Mouse (Mus musculus) MEL (cell line): Measurements from ENCODE around the gene Syna. TPM values are rescaled to one million over a fixed set of nuclear protein-coding genes. Genes with fewer than 3 reads are reported as not detected.

Source experiments
- DNase-seq: peaks from one replicate; pipeline ENCODE4 v3.0.0; 2011; ENCODE audit warnings: low read depth, low spot score
- H3K27ac ChIP-seq: 2 replicates; pipeline ENCODE4 v1.5.1; 2012; ENCODE audit warnings: low read depth, mild to moderate bottlenecking, control low read depth, low read length, moderate library complexity; ENCODE audit not compliant: control insufficient read depth
- H3K27me3 ChIP-seq, 2 experiments: fragments of 150-350 bp in 1 of 2; sonication (generic) in 1 of 2; 2 replicates each; pipeline ENCODE4 v1.6.1; 2012; ENCODE audit warnings: low read length in 2 of 2, mild to moderate bottlenecking in 2 of 2, improper control_type of control experiment in 1 of 2, moderate library complexity in 1 of 2; ENCODE audit not compliant: insufficient read depth in 2 of 2, control insufficient read depth in 1 of 2
- H3K36me3 ChIP-seq, 2 experiments: 2 replicates each; pipeline ENCODE4 v1.6.1; 2012 to 2014; ENCODE audit warnings: low read length in 2 of 2, improper control_type of control experiment in 1 of 2, inconsistent platforms in 1 of 2, mild to moderate bottlenecking in 1 of 2; ENCODE audit not compliant: insufficient read depth in 2 of 2, control insufficient read depth in 1 of 2
- H3K4me1 ChIP-seq, 2 experiments: fragments of 150-350 bp in 1 of 2; sonication (generic) in 1 of 2; 2 replicates each; pipeline ENCODE4 v1.6.1; 2012; ENCODE audit warnings: low read length in 2 of 2, improper control_type of control experiment in 1 of 2, mild to moderate bottlenecking in 1 of 2; ENCODE audit not compliant: insufficient read depth in 2 of 2, control insufficient read depth in 1 of 2
- H3K4me3 ChIP-seq, 2 experiments: fragments of 150-350 bp in 1 of 2; sonication (generic) in 1 of 2; 2 replicates each; pipeline ENCODE4 v1.5.1; 2012; ENCODE audit warnings: low read depth in 2 of 2, low read length in 2 of 2, mild to moderate bottlenecking in 2 of 2, moderate library complexity in 2 of 2, control low read depth in 1 of 2, improper control_type of control experiment in 1 of 2; ENCODE audit not compliant: control insufficient read depth in 1 of 2, insufficient read depth in 1 of 2
- H3K79me2 ChIP-seq: 2 replicates; pipeline ENCODE4 v1.6.1; 2012; ENCODE audit warnings: mild to moderate bottlenecking, low read length, moderate library complexity; ENCODE audit not compliant: control insufficient read depth, poor library complexity, insufficient read depth
- H3K9ac ChIP-seq: 2 replicates; pipeline ENCODE4 v1.6.1; 2012; ENCODE audit warnings: low read depth, mild to moderate bottlenecking, control low read depth, low read length, moderate library complexity; ENCODE audit not compliant: control insufficient read depth, poor library complexity, severe bottlenecking
- H3K9me3 ChIP-seq: fragments of 150-350 bp; sonication (generic); replicated peaks from 2 replicates; pipeline ENCODE4 v1.6.1; 2012; ENCODE audit warnings: mild to moderate bottlenecking, low read length, improper control_type of control experiment, moderate library complexity; ENCODE audit not compliant: insufficient read depth
- CHD2 ChIP-seq: IDR thresholded peaks from 2 replicates; pipeline ENCODE4 v1.6.1; 2011; ENCODE audit warnings: low read length, improper control_type of control experiment
- CTCF ChIP-seq, 3 experiments: IDR thresholded peaks in 2 of 3; conservative IDR thresholded peaks in 1 of 3; 2 replicates each; pipeline ENCODE4 v1.5.1; 2011 to 2012; ENCODE audit warnings: low read length in 3 of 3, low read depth in 2 of 3, mild to moderate bottlenecking in 2 of 3, improper control_type of control experiment in 1 of 3, inconsistent platforms in 1 of 3, mixed read lengths in 1 of 3, moderate library complexity in 1 of 3; ENCODE audit not compliant: control insufficient read depth in 1 of 3, insufficient read depth in 1 of 3, poor library complexity in 1 of 3, severe bottlenecking in 1 of 3
- E2F4 ChIP-seq: IDR thresholded peaks from 2 replicates; pipeline ENCODE4 v1.6.1; 2011; ENCODE audit warnings: low read depth, low read length, improper control_type of control experiment, borderline replicate concordance
- ELF1 ChIP-seq: IDR thresholded peaks from 2 replicates; pipeline ENCODE4 v1.6.1; 2014; ENCODE audit warnings: low read depth, mild to moderate bottlenecking, inconsistent platforms, low read length, improper control_type of control experiment, moderate library complexity
- EP300 ChIP-seq, 2 experiments: IDR thresholded peaks; 2 replicates each; pipeline ENCODE4 v1.6.1; 2011; ENCODE audit warnings: improper control_type of control experiment in 2 of 2, low read length in 2 of 2, low read depth in 1 of 2, mild to moderate bottlenecking in 1 of 2
- ETS1 ChIP-seq: IDR thresholded peaks from 2 replicates; pipeline ENCODE4 v1.6.1; 2012; ENCODE audit warnings: low read depth, mild to moderate bottlenecking, inconsistent platforms, low read length, improper control_type of control experiment, moderate library complexity
- GATA1 ChIP-seq: IDR thresholded peaks from 2 replicates; pipeline ENCODE4 v1.6.1; 2011; ENCODE audit warnings: low read depth, low read length, improper control_type of control experiment
- HCFC1 ChIP-seq: IDR thresholded peaks from 2 replicates; pipeline ENCODE4 v1.6.1; 2012; ENCODE audit warnings: low read depth, mild to moderate bottlenecking, inconsistent platforms, low read length, improper control_type of control experiment, moderate library complexity
- KAT2A ChIP-seq: conservative IDR thresholded peaks from 2 replicates; pipeline ENCODE4 v1.6.1; 2012; ENCODE audit warnings: low read depth, low read length, improper control_type of control experiment, inconsistent platforms
- MAX ChIP-seq: IDR thresholded peaks from 2 replicates; pipeline ENCODE4 v1.6.1; 2011; ENCODE audit warnings: low read length, improper control_type of control experiment
- MAZ ChIP-seq: IDR thresholded peaks from 2 replicates; pipeline ENCODE4 v1.6.1; 2012; ENCODE audit warnings: low read depth, mild to moderate bottlenecking, inconsistent platforms, low read length, improper control_type of control experiment
- MEF2A ChIP-seq: IDR thresholded peaks from 2 replicates; pipeline ENCODE4 v1.6.1; 2014; ENCODE audit warnings: low read depth, mild to moderate bottlenecking, inconsistent platforms, low read length, improper control_type of control experiment; ENCODE audit not compliant: poor library complexity, insufficient replicate concordance, severe bottlenecking; ENCODE audit errors: extremely low read depth
- MXI1 ChIP-seq: IDR thresholded peaks from 2 replicates; pipeline ENCODE4 v1.6.1; 2011; ENCODE audit warnings: mild to moderate bottlenecking, low read depth, low read length, improper control_type of control experiment
- MYB ChIP-seq: IDR thresholded peaks from 2 replicates; pipeline ENCODE4 v1.6.1; 2011; ENCODE audit warnings: mild to moderate bottlenecking, low read depth, low read length, improper control_type of control experiment
- NELFE ChIP-seq: IDR thresholded peaks from 2 replicates; pipeline ENCODE4 v1.6.1; 2011; ENCODE audit warnings: low read depth, low read length, improper control_type of control experiment
- NRF1 ChIP-seq: IDR thresholded peaks from 2 replicates; pipeline ENCODE4 v1.6.1; 2014; ENCODE audit warnings: low read depth, mild to moderate bottlenecking, inconsistent platforms, low read length, improper control_type of control experiment, moderate library complexity; ENCODE audit not compliant: poor library complexity, insufficient read depth, severe bottlenecking
- POLR2A ChIP-seq, 2 experiments: IDR thresholded peaks; 2 replicates each; pipeline ENCODE4 v1.6.1; 2011 to 2012; ENCODE audit warnings: low read length in 2 of 2, mild to moderate bottlenecking in 2 of 2, control low read depth in 1 of 2, improper control_type of control experiment in 1 of 2, low read depth in 1 of 2, moderate library complexity in 1 of 2; ENCODE audit not compliant: control insufficient read depth in 1 of 2, insufficient read depth in 1 of 2, poor library complexity in 1 of 2
- POLR2AphosphoS2 ChIP-seq: IDR thresholded peaks from 2 replicates; pipeline ENCODE4 v1.6.1; 2011; ENCODE audit warnings: low read length, improper control_type of control experiment
- POLR2AphosphoS5 ChIP-seq: IDR thresholded peaks from 2 replicates; pipeline ENCODE4 v1.6.1; 2012; ENCODE audit warnings: low read depth, borderline replicate concordance, mild to moderate bottlenecking, inconsistent platforms, low read length, moderate library complexity, mixed read lengths
- RAD21 ChIP-seq: IDR thresholded peaks from 2 replicates; pipeline ENCODE4 v1.6.1; 2011; ENCODE audit warnings: mild to moderate bottlenecking, low read depth, low read length, improper control_type of control experiment
- SIN3A ChIP-seq: IDR thresholded peaks from 2 replicates; pipeline ENCODE4 v1.6.1; 2012; ENCODE audit warnings: low read length, improper control_type of control experiment, inconsistent platforms
- SMC3 ChIP-seq: IDR thresholded peaks from 2 replicates; pipeline ENCODE4 v1.6.1; 2011; ENCODE audit warnings: low read depth, low read length, improper control_type of control experiment
- TAL1 ChIP-seq: IDR thresholded peaks from 2 replicates; pipeline ENCODE4 v1.6.1; 2012; ENCODE audit warnings: mild to moderate bottlenecking, inconsistent platforms, low read length, moderate library complexity, mixed read lengths
- TBP ChIP-seq: IDR thresholded peaks from 2 replicates; pipeline ENCODE4 v1.8.0; 2011; ENCODE audit warnings: low read depth, low read length, improper control_type of control experiment
- TCF12 ChIP-seq: IDR thresholded peaks from 2 replicates; pipeline ENCODE4 v1.6.1; 2014; ENCODE audit warnings: low read depth, mild to moderate bottlenecking, inconsistent platforms, low read length, improper control_type of control experiment, moderate library complexity
- USF2 ChIP-seq, 2 experiments: IDR thresholded peaks; 2 replicates each; pipeline ENCODE4 v1.6.1; 2011 to 2012; ENCODE audit warnings: improper control_type of control experiment in 2 of 2, low read length in 2 of 2, borderline replicate concordance in 1 of 2, inconsistent platforms in 1 of 2, low read depth in 1 of 2, mild to moderate bottlenecking in 1 of 2; ENCODE audit not compliant: insufficient read depth in 1 of 2
- ZC3H11A ChIP-seq: IDR thresholded peaks from 2 replicates; pipeline ENCODE4 v1.6.1; 2012; ENCODE audit warnings: low read depth, mild to moderate bottlenecking, inconsistent platforms, low read length, improper control_type of control experiment
- ZMIZ1 ChIP-seq: IDR thresholded peaks from 2 replicates; pipeline ENCODE4 v1.6.1; 2012; ENCODE audit warnings: low read depth, mild to moderate bottlenecking, inconsistent platforms, low read length, improper control_type of control experiment, moderate library complexity
- ZNF384 ChIP-seq: IDR thresholded peaks from 2 replicates; pipeline ENCODE4 v1.6.1; 2012; ENCODE audit warnings: low read depth, mild to moderate bottlenecking, inconsistent platforms, low read length, improper control_type of control experiment
- polyA plus RNA-seq, 2 experiments: library from polyadenylated mRNA; stranded (reverse) in 1 of 2; unstranded in 1 of 2; fragments of >175 nt in 1 of 2; fragments of >200 nt in 1 of 2; gene quantifications; 2 replicates each; pipeline versions ENCODE4 v1.2.1 to v1.2.4; 2012; ENCODE audit warnings: low replicate concordance in 2 of 2, low read depth in 1 of 2; ENCODE audit not compliant: insufficient read length in 2 of 2, insufficient read depth in 1 of 2, missing spikeins in 1 of 2
- total RNA-seq: library from RNA; depleted of rRNA; stranded (reverse); fragments of 300-350 nt; gene quantifications from 2 replicates; pipeline ENCODE4 v1.2.3, GENCODE M21; 2012

The Syna gene
- total and polyA plus RNA-seq, 3 experiments, result 0.21 TPM; not detected in 2

DNA sequence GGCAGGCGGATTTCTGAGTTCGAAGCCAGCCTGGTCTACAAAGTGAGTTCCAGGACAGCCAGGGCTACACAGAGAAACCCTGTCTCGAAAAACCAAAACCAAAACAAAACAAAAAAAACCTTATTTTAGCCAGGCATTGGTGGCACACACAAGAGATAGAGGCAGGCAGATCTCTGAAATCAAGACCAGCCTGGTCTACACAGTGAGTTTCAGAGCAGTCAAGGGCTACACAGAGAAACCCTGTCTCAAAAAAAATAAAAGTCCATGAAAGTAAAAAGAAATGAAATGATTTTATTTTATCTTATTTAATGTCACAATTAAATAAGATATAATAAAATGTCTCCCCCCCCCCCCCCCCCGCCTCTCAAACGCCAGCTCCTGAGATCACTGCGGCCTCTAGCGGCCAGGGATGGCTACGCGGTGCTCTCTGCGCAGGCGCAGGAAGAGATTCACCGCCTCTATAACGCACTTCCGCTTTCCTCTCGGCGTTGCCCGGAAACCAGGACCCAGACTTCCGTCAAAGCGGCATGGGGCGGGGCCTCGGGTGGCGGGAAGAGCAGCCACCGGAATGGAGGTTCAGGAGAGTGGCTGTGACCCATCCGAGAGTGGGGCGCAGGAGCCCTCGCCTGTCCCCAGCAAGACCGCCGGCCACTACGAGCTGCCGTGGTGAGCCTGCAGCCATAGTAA is 22.4 kb upstream of the Syna start:
- peak overlapping the region; percentile 90 for H3K9ac ChIP-seq
- TF ChIP-seq SIN3A, result peak; percentile 92
- 0 out of 4 replicates have a peak, but pooled peaks of 1 of the 2 experiments have one; percentile 18 for TF ChIP-seq EP300 (IDR thresholded peaks at IDR 0.05; ENCODE audit: low read depth in 1 of 2, low read length in 2 of 2)
- no peak for TF ChIP-seq GATA1
- no peak for TF ChIP-seq ZC3H11A
- TF ChIP-seq RAD21, result peak; percentile 19
- peak in 2 of 3 experiments; percentile 74 to 92 for TF ChIP-seq CTCF (IDR thresholded peaks at IDR 0.05 in 2 of 3, conservative IDR thresholded peaks at IDR 0.05 in 1 of 3; ENCODE audit: control insufficient read depth in 1 of 3, insufficient read depth in 1 of 3, low read depth in 2 of 3, low read length in 3 of 3, poor library complexity in 1 of 3, severe bottlenecking in 1 of 3)
- peak; percentile 89 for TF ChIP-seq NELFE
- TF ChIP-seq MAX, result no peak
- TF ChIP-seq E2F4, result peak; percentile 96
- peak; percentile 6; the same call in 1 of the 2 replicates for TF ChIP-seq ETS1
- TF ChIP-seq POLR2AphosphoS5, result no peak
- no peak for TF ChIP-seq TAL1
- no peak for TF ChIP-seq SMC3
- no peak for TF ChIP-seq MEF2A
- TF ChIP-seq MXI1, result peak; percentile 56
- peak; percentile 58 for TF ChIP-seq TCF12
- peak; percentile 95 for TF ChIP-seq NRF1
- no peak for TF ChIP-seq USF2 (IDR thresholded peaks at IDR 0.05; ENCODE audit: borderline replicate concordance in 1 of 2, insufficient read depth in 1 of 2, low read depth in 1 of 2, low read length in 2 of 2)
- TF ChIP-seq ELF1, result peak; percentile 94
- peak; percentile 78 for TF ChIP-seq TBP
- peak; percentile 72; the same call in 1 of the 2 replicates for TF ChIP-seq MAZ
- no peak for TF ChIP-seq ZNF384
- TF ChIP-seq POLR2AphosphoS2, result peak; percentile 88
- TF ChIP-seq HCFC1, result peak; percentile 86
- TF ChIP-seq KAT2A, result 0 out of 2 replicates have a peak, but pooled peaks have one; percentile 31
- TF ChIP-seq POLR2A (IDR thresholded peaks at IDR 0.05; ENCODE audit: control insufficient read depth in 1 of 2, insufficient read depth in 1 of 2, low read depth in 1 of 2, low read length in 2 of 2, poor library complexity in 1 of 2), result peak; percentile 85 to 92
- TF ChIP-seq ZMIZ1, result no peak
- TF ChIP-seq CHD2, result no peak
- TF ChIP-seq MYB, result no peak
- peak; percentile 98 for DNase-seq
- peaks cover 0 to 22% of the 10 kb centered on the region in 2 experiments; a peak in 2 of 4 replicates for H3K36me3 ChIP-seq
- H3K27ac ChIP-seq, result peak overlapping the region; percentile 98
- no peaks in the 10 kb centered on the region for H3K9me3 ChIP-seq
- H3K4me3 ChIP-seq, result peak overlapping the region; percentile 80 to 87
- H3K4me1 ChIP-seq, result peaks cover 2 to 24% of the 10 kb centered on the region in 2 experiments
- H3K79me2 ChIP-seq, result peaks cover 24% of the 10 kb centered on the region
- H3K27me3 ChIP-seq, result no peaks in the 10 kb centered on the region
